Mouse (Mus musculus) lung, postnatal 25 days (tissue): ENCODE data around the gene 4930519G04Rik.
"Not testable (repeated sequence)": the region's sequence is repeated elsewhere in the genome, so short reads cannot be mapped to it uniquely, and the experiment has no call there.

Experiments used
- DNase-seq: peaks from one replicate; pipeline ENCODE4 v3.0.0; 2022; ENCODE audit warnings: low spot score

The 4930519G04Rik gene

GRCm38 (mm10) chr5:114908598-114909305 lies 55.3 kb downstream of the 4930519G04Rik start:
- DNase-seq = no peak

DNA sequence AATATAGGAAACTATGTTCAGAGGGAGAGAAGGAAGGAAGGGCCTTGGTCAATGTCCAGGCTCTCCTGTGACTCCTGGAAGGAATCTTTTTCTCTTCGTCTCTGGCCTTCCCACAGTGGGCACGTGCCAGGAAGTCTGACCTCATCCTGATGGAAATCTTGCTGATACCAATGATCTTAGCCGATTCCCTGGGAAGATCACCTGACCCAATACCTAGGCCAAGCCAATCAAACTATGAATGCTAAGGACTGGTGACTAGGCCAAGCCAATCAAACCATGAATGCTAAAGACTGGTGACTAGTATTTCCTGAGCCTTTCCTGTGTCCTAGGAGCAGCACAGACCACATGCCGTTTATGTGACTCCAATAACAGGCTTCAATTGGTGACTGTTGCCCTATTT lies 60.2 kb downstream of the 4930519G04Rik start:
- no peak for DNase-seq

GRCm38 (mm10) chr5:114914855-114915254 lies 61.4 kb downstream of the 4930519G04Rik start:
- no peak for DNase-seq

DNA sequence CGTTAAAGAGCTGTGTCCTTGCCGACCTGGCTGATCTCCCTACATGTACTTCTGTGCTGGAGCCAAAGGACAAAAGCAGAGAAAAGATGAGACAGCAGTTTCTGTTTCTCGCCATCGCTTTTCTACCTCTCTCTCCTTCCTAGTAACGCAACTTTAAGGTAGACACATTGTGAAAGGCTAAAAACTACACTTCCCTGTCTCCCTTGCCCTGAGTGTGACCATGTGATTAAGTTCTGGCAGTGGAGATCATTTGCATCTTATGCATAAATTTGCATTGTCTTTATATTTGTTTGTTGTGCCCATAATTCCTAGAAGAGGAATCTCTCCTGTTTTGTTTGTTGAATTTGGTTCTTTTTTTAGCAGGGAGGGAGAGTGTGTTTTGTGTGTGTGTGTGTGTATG lies 62.4 kb downstream of the 4930519G04Rik start:
- DNase-seq = no peak

DNA sequence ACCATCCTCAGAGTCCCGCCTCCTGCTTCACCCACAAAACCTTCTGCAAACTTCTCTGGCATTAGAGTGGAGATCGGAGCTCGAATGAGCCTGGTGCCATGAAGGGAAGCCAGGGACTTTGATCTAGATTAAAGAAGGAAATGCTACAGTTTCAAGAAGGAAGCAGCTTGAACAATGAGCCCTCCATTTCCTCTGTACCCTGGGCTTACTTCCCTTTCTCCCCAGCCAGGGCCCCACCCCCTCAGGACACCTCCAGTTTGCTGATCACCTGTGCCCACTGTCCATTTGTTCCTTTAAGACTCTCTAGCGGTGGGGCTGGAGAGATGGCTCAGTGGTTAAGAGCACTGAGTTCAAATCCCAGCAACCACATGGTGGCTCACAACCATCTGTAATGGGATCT lies 63.3 kb downstream of the 4930519G04Rik start:
- DNase-seq = peak; percentile 10

DNA sequence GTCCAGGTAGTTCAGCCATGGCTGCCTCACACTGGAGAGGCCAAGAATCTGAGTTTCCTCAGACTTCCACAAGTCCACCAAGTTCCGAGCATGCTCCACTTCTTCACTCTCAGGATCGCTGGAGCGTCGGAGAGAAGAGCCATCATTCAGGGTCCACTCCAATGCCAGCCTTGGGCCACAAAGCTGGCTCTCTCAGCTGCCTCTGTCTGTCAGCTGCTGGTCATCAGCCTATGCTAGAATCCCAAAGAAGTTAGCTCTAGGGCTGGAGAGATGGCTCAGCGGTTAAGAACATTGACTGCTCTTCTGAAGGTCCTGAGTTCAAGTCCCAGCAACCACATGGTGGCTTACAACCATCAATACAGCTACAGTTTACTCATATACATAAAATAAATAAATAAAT lies 63.9 kb downstream of the 4930519G04Rik start:
- not testable (repeated sequence) for DNase-seq

DNA sequence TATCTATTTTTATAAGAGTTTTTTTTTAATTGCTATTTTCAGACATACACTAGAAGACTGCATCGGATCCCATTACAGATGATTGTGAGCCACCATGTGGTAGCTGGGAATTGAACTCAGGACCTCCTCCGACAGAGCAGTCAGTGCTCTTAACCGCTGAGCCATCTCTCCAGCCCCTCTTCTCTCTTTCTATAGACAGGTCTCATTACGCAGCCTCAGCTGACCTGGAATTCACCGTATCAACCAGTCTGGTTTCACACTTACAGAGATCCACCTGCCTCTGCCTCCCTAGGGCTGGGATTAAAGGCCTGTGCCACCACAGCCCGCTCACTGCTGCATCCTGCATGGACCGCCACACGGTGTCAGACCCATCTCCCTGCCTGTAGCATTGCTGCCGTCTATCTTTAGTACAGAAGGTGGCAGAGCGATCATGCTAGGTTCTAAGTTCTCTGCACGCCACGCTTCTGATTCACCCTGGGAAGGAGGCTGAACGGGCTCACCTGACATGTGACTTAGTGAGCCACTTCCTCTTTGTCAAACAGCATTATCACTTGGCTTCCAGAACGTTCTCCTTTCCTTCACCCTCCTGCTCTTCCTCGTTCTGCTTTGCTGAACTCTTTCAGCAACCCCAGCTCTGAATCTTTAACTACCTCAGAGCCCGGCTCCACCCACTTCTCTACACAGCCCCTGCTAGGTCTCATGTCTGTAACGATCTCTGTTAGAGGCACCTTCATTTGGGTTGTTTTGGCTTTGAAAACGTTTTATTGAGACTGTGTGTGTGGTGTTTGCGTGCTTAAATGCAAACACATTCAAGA lies 68.3 kb downstream of the 4930519G04Rik start:
- peak; percentile 65 for DNase-seq

DNA sequence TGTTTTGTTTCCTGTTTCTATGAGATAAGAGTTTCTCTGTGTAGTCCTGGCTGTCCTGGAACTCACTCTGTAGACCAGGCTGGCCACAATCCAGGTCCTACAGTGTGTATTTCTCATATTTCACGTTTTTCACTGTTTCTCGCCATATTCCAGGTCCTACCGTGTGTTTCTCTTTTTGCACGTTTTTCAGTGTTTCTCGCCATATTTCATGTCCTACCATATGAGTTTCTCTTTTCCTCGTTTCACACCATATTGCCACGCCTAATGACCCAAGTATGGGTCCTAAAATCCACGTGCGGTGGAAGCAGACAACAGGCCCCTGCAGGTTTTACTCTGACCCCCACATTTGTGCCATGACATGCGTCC lies 68.9 kb downstream of the 4930519G04Rik start:
- DNase-seq = no peak

GRCm38 (mm10) chr5:114922998-114923473 lies 69.6 kb downstream of the 4930519G04Rik start, which contains the start of gene Oasl1:
Oasl1 (plus strand) TSS chr5:114923240.
- peak; percentile 39 for DNase-seq

- DNase-seq = no peak
Observed at GRCm38 (mm10) chr5:114926153-114926684, 72.8 kb downstream of the 4930519G04Rik start.

GRCm38 (mm10) chr5:114926753-114927152 lies 73.3 kb downstream of the 4930519G04Rik start:
- DNase-seq = no peak

GRCm38 (mm10) chr5:114931626-114932025 lies 78.2 kb downstream of the 4930519G04Rik start:
- no peak for DNase-seq

DNA sequence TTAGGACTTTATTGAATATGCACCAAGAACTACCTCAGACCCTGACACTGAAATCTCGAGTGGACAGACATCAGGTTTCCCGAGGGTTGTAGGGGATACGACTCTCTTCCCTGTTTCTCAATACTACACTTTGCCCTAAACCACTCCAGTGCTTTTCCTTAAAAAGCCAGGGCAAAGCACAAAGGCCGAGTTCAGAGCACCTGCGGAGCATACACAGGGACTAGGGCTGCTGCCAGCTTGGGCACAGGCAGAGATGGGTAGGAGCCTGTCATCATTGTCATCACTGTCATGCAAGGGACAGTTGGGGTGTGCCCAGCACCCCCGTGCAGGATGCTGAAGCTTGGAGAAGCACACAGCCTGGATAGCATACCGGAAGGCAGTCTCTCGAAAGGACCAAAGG lies 79.7 kb downstream of the 4930519G04Rik start:
- DNase-seq = no peak
